Mouse (Mus musculus) lung, embryonic 14.5 days (tissue): ENCODE results near the gene Ascc1. TPM values are rescaled to one million over a fixed set of nuclear protein-coding genes. Genes with fewer than 3 reads are reported as not detected.
A peak's percentile ranks its signal among the peaks of the same experiment; 100 is the strongest.

Experiments
- ATAC-seq: fragments of 200-750 bp; cut with Nextera tagmentation; 2 replicates; pipeline ENCODE4 v1.8.0; 2017; ENCODE audit warnings: mild to moderate bottlenecking, moderate TSS enrichment, moderate library complexity; ENCODE audit not compliant: insufficient read depth
- DNase-seq: peaks from one replicate; pipeline ENCODE4 v3.0.0-alpha.2; 2015
- H3K27ac ChIP-seq: fragments of 300-500 bp; sonication (generic); 2 replicates; pipeline ENCODE4 v1.5.1; 2014; ENCODE audit warnings: low read depth, mild to moderate bottlenecking, moderate library complexity
- H3K27me3 ChIP-seq: fragments of 300-500 bp; sonication (generic); 2 replicates; pipeline ENCODE4 v1.6.1; 2014; ENCODE audit warnings: low read length, control low read depth; ENCODE audit not compliant: insufficient read depth
- H3K36me3 ChIP-seq: fragments of 300-500 bp; sonication (generic); 2 replicates; pipeline ENCODE4 v1.6.1; 2014; ENCODE audit warnings: control low read depth; ENCODE audit not compliant: insufficient read depth
- H3K4me1 ChIP-seq: fragments of 300-500 bp; sonication (generic); 2 replicates; pipeline ENCODE4 v1.6.1; 2014; ENCODE audit warnings: antibody characterized with exemption, control low read depth; ENCODE audit not compliant: insufficient read depth
- H3K4me2 ChIP-seq: fragments of 300-500 bp; sonication (generic); 2 replicates; pipeline ENCODE4 v1.6.1; 2014; ENCODE audit warnings: mild to moderate bottlenecking
- H3K4me3 ChIP-seq: fragments of 300-500 bp; sonication (generic); 2 replicates; pipeline ENCODE4 v1.5.1; 2014; ENCODE audit warnings: low read depth, low read length
- H3K9ac ChIP-seq: fragments of 300-500 bp; sonication (generic); 2 replicates; pipeline ENCODE4 v1.6.1; 2014
- H3K9me3 ChIP-seq: fragments of 300-500 bp; sonication (generic); 2 replicates; pipeline ENCODE4 v1.6.1; 2016; ENCODE audit warnings: low read depth, low read length, control low read depth
- CTCF ChIP-seq: IDR thresholded peaks from 2 replicates; pipeline ENCODE4 v1.5.1; 2016; ENCODE audit warnings: antibody characterized with exemption, low read depth
- WGBS: fragments of 180-500 bp; shearing (Covaris S2); extraction: QIAGEN DNeasy Blood & Tissue Kit; methylation state at CpG from one replicate; pipeline ENCODE4 v1.1.7; 2014; 5-methylcytosine and 5-hydroxymethylcytosine counted together
- polyA plus RNA-seq: library from polyadenylated mRNA; unstranded; fragments of >200 nt; fragmentation: Nextera tagmentation; extraction: Ambion mirVana; gene quantifications from 2 replicates; pipeline ENCODE4 v1.2.1, GENCODE M21; 2014

The Ascc1 gene
- polyA plus RNA-seq, 1 experiment from 2014 or later, result 34.7 TPM

DNA sequence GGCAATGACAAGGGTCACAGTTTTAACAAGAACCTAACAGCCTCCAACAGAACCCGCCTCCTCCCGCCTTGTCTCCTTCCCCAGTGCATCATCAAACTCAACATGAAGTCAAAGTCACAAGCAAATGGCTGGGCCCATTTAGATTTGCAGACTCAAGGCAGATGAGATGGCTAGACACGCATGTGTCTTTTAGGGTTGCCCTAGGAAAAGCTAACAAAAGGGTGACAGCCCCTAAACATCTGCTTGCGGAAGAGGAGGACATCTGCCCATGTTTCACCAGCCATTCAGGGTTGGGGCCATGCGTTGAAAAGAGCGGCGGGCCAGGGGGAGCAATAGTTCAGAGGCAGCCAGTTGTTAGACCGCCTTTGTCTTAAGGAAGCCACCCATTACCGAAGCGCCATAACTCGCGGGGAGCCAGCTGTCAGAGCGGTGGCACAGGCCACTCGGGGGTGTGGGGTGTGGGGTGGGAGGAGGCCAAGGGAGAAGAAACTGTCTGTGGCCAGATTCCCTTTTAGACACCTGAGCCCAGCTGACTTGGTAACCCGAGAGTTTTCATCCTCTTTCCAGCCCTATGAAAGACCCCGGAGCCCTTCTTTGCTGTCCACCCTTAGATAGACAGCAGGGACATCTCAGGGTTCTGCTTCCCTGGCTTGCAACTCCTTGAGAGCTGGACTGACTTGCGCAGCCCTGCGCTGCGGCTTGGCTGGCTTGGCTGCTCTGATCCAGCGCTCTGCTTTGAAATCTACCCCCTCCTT, 103.0 kb downstream of the Ascc1 start:
- no peak for TF ChIP-seq CTCF
- DNase-seq, result peak; percentile 34
- no peaks in the 10 kb centered on the region for H3K36me3 ChIP-seq
- no peak overlapping the region for H3K27ac ChIP-seq
- peak overlapping the region; percentile 98 for H3K4me2 ChIP-seq
- peak overlapping the region; percentile 53 for H3K4me3 ChIP-seq
- H3K4me1 ChIP-seq, result 0 out of 2 replicates have a peak, but pooled peaks cover 5% of the 10 kb centered on the region
- peak; percentile 37 for ATAC-seq
- WGBS, result 22% methylated on average over 20 of the region's 20 CpGs
- H3K27me3 ChIP-seq, result peaks cover 49% of the 10 kb centered on the region
- H3K9ac ChIP-seq, result no peak overlapping the region
- no peaks in the 10 kb centered on the region for H3K9me3 ChIP-seq

DNA sequence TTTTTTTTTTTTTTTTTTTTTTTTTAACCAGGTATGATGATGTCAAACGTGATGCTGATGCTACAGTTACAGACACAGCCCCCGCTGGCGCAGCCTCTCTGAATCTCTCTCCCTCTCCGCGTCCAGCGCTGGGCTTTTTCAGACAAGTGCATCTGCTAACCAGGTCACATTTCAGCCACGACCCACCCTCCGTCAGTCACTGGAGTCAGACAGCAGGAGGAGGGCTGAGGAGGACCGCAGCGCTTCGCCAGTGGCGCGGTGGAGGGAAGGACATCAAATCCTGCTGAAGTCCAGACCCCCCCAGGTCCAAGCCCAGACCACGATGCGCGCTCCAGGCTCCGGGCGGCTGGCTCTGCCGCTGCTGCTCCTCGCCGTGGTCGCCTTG, 103.5 kb downstream of the Ascc1 start, which contains the start of gene Spock2:
Spock2 (plus strand) TSS at position 74 of the 385 bp plus-strand sequence.
- DNase-seq, result peak; percentile 43
- peak within 1 kb of the TSS; percentile 54 for H3K9ac ChIP-seq
- peak within 1 kb of the TSS; percentile 98 for H3K4me2 ChIP-seq
- H3K9me3 ChIP-seq, result no peaks in the 10 kb centered on the region
- H3K4me1 ChIP-seq, result 0 out of 2 replicates have a peak, but pooled peaks cover 5% of the 10 kb centered on the region
- ATAC-seq, result peak; percentile 29
- H3K27me3 ChIP-seq, result peaks cover 49% of the 10 kb centered on the region
- TF ChIP-seq CTCF, result peak; percentile 14; the same call in 1 of the 2 replicates
- H3K36me3 ChIP-seq, result no peaks in the 10 kb centered on the region
- under 1% methylated on average over 22 of the region's 22 CpGs for WGBS
- no peak within 1 kb of the TSS; the same call in 1 of the 2 replicates for H3K27ac ChIP-seq
- peak within 1 kb of the TSS; percentile 53 for H3K4me3 ChIP-seq

DNA sequence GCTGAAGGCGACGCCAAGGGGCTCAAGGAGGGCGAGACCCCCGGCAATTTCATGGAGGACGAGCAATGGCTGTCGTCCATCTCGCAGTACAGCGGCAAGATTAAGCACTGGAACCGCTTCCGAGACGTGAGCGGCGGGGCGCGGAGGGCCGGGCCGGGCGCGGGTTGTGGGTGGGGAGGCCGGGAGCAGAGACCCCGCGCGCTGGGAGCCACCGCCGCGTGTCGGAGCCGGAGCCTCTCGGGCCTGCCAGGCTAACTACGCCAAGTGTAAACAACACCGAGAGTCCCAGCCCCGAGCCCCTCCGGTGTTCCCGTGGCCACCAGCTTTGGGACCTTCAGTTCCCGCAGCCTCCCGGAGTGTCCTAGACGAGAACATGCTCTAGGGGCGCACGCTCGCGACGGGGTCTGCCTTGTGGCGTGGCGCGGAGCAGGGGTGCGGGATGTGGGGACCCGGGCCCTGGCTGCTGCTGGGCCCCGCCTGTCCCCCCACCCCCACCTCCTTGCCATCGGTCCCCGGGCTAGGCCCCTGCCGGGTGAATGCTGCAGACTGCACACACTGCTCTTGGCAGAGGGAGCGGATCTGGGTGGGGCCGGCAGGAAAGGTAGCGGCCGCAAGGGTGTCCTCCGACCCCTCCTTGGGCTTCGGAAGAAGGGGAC, 104.1 kb downstream of the Ascc1 start:
- WGBS, result 1% methylated on average over 57 of the region's 57 CpGs
- Histone ChIP-seq H3K9me3 (no peaks in the 10 kb centered on the region), H3K4me1 (0 out of 2 replicates have a peak, but pooled peaks cover 5% of the 10 kb centered on the region), H3K36me3 (no peaks in the 10 kb centered on the region), H3K4me2 (peak overlapping the region; percentile 98), H3K27ac (no peak overlapping the region; the same call in 1 of the 2 replicates), H3K9ac (peak overlapping the region; percentile 54), H3K27me3 (peaks cover 49% of the 10 kb centered on the region), H3K4me3 (peak overlapping the region; percentile 53)
- TF ChIP-seq CTCF, result peak; percentile 41
- peak; percentile 79 for ATAC-seq
- DNase-seq, result peak; percentile 69

DNA sequence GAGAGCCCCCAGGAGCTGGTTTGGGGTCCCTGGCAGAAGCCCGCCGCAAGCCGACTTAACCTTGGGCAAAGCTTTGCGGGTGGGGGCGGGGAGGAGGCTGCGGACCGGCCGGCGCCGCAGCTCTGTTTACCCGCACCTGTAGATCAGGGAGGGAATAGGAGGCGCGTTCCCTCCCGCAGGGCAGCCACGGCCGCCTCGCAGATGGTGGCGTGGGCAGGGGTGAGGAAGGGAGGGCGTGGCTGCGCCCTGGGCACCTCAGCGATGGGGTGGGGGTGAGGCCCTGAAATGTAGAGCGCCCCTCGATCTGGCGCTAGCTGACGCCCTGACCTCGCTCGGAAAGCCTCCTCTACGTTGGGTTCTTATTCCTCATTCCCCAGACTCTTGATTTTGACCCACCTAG, 104.8 kb downstream of the Ascc1 start:
- peak overlapping the region; percentile 53 for H3K4me3 ChIP-seq
- ATAC-seq (0 out of 2 replicates have a peak, but pooled peaks have one; percentile 12), DNase-seq (no peak)
- no peaks in the 10 kb centered on the region for H3K9me3 ChIP-seq
- 1% methylated on average over 28 of the region's 28 CpGs for WGBS
- H3K36me3 ChIP-seq, result no peaks in the 10 kb centered on the region
- H3K4me2 ChIP-seq, result peak overlapping the region; percentile 98
- H3K4me1 ChIP-seq, result 0 out of 2 replicates have a peak, but pooled peaks cover 5% of the 10 kb centered on the region
- peak overlapping the region; percentile 54 for H3K9ac ChIP-seq
- no peak for TF ChIP-seq CTCF
- no peak overlapping the region for H3K27ac ChIP-seq
- H3K27me3 ChIP-seq, result peaks cover 49% of the 10 kb centered on the region

GRCm38 (mm10) chr10:60108321-60109111, 105.9 kb downstream of the Ascc1 start:
- 0 out of 2 replicates have a peak, but pooled peaks cover 5% of the 10 kb centered on the region for H3K4me1 ChIP-seq
- 59% methylated on average over 17 of the region's 17 CpGs for WGBS
- H3K36me3 ChIP-seq, result no peaks in the 10 kb centered on the region
- DNase-seq (no peak), ATAC-seq (no peak)
- H3K27me3 ChIP-seq, result peaks cover 49% of the 10 kb centered on the region
- no peaks in the 10 kb centered on the region for H3K9me3 ChIP-seq
- TF ChIP-seq CTCF, result no peak
- H3K9ac ChIP-seq, result no peak overlapping the region
- H3K4me3 ChIP-seq, result no peak overlapping the region
- H3K27ac ChIP-seq, result no peak overlapping the region
- no peak overlapping the region for H3K4me2 ChIP-seq

DNA sequence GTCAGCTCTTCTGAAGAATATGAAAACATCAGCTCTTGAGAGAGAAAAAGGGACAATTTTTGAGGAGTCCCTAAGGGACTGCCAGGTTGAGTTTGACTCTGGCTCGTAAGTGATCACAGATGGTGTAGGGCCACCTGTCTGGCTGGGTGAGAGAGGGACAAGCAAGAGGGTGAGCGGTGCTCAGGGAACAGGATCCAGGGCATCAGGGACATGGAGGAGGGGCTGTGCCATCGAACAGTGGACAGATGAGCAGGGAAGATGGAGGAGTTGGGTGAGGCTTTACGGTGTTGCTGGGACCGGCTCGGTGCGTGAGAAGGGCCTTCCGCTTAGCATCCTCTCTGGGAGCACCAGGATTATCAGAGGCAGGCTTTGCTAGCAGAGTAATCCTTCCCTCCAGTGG, 106.7 kb downstream of the Ascc1 start:
- H3K4me1 ChIP-seq, result 0 out of 2 replicates have a peak, but pooled peaks cover 5% of the 10 kb centered on the region
- no peaks in the 10 kb centered on the region for H3K36me3 ChIP-seq
- H3K9me3 ChIP-seq, result no peaks in the 10 kb centered on the region
- no peak for DNase-seq
- ATAC-seq, result no peak
- H3K27me3 ChIP-seq, result peaks cover 45% of the 10 kb centered on the region
- 83% methylated on average over 8 of the region's 8 CpGs for WGBS
- H3K27ac ChIP-seq, result no peak overlapping the region
- no peak overlapping the region for H3K4me3 ChIP-seq
- TF ChIP-seq CTCF, result no peak
- no peak overlapping the region for H3K4me2 ChIP-seq
- H3K9ac ChIP-seq, result no peak overlapping the region
